Mouse (Mus musculus): ENCODE results near the gene Bscl2.
"Not testable (repeated sequence)": the region's sequence is repeated elsewhere in the genome, so short reads cannot be mapped to it uniquely, and the experiment has no call there.

Gene Bscl2

GRCm38 (mm10) chr19:8872266-8872840, 35.1 kb downstream of the Bscl2 start:
- peak; percentile 68 for DNase-seq (ENCODE audit: low spot score)

- no peak for DNase-seq (ENCODE audit: low spot score)
Observed at GRCm38 (mm10) chr19:8875031-8875430, 37.8 kb downstream of the Bscl2 start.

GRCm38 (mm10) chr19:8880311-8881033, 43.2 kb downstream of the Bscl2 start, which contains the start of gene Uqcc3:
TSS of gene Uqcc3 (minus strand) at chr19:8880923.
- peak; percentile 89 for DNase-seq (ENCODE audit: low spot score)

- no peak for DNase-seq (ENCODE audit: low spot score)
Observed at GRCm38 (mm10) chr19:8881034-8881392, 43.7 kb downstream of the Bscl2 start.

- DNase-seq (ENCODE audit: low spot score) = no peak
Observed at GRCm38 (mm10) chr19:8883616-8884015, 46.3 kb downstream of the Bscl2 start, which contains the start of the genes Lbhd1 and Gm49403. TSS of gene Lbhd1 (plus strand) at chr19:8883732. TSS of gene Gm49403 (plus strand) at chr19:8883930.

- no peak for DNase-seq (ENCODE audit: low spot score)
Observed at GRCm38 (mm10) chr19:8886916-8887584, 49.8 kb downstream of the Bscl2 start.

GRCm38 (mm10) chr19:8887585-8888463, 50.6 kb downstream of the Bscl2 start:
- no peak for DNase-seq (ENCODE audit: low spot score)

GRCm38 (mm10) chr19:8888511-8889385, 51.5 kb downstream of the Bscl2 start, which contains the start of the genes 1810009A15Rik and Gm49416:
TSS of gene 1810009A15Rik (plus strand) at chr19:8888853.
TSS of gene Gm49416 (plus strand) at chr19:8888926.
- DNase-seq (ENCODE audit: low spot score) = peak; percentile 96

GRCm38 (mm10) chr19:8892829-8893766, 55.8 kb downstream of the Bscl2 start, which contains the start of gene Ints5:
TSS of gene Ints5 (plus strand) at chr19:8893005.
- peak; percentile 88 for DNase-seq (ENCODE audit: low spot score)

- DNase-seq (ENCODE audit: low spot score) = no peak
Observed at GRCm38 (mm10) chr19:8895397-8895960, 58.2 kb downstream of the Bscl2 start.

GRCm38 (mm10) chr19:8896231-8896630, 59.0 kb downstream of the Bscl2 start:
- DNase-seq (ENCODE audit: low spot score) = not testable (repeated sequence)

- not testable (repeated sequence) for DNase-seq (ENCODE audit: low spot score)
Observed at GRCm38 (mm10) chr19:8897211-8897864, 60.1 kb downstream of the Bscl2 start.

GRCm38 (mm10) chr19:8897865-8898495, 60.7 kb downstream of the Bscl2 start, which contains the start of gene Ganab:
TSS of gene Ganab (plus strand) at chr19:8898071.
- peak; percentile 96 for DNase-seq (ENCODE audit: low spot score)
